Mouse (Mus musculus): ENCODE results near the gene Zbtb22.

The Zbtb22 gene

DNA sequence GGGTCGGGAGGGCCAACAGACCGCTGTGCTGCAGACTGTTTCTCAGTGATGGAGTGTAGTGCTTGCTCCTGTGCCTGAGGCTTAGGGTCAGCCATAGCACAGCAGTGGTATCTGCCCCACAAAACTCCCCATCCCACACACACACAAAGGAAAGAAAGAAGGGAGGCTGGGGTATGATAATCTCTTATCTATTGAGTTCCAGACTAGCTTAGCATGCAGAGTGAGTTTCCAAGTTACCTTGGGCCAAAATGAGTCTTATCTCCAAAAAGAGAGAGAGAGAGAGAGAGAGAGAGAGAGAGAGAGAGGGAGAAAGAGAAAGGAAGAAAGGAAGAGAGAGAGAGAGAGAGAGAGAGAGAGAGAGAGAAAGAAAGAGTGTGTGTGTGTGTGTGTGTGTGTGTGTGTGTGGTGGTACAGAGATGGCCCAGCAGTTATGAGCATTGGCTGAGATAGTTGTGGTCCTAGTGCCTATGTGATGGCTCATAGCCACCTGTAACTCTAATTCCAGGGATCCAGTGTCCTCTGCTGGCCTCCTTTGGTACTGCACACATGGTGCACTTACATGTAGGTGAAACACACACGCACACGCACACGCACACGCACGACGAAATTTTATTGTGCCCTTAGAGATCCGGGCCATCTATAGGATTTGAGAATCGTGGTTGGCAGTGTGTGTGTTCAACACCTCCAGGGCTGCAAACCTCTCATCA, 9.0 kb downstream of the Zbtb22 start:
- no peak for DNase-seq (ENCODE audit: low spot score in 2 of 2)

DNA sequence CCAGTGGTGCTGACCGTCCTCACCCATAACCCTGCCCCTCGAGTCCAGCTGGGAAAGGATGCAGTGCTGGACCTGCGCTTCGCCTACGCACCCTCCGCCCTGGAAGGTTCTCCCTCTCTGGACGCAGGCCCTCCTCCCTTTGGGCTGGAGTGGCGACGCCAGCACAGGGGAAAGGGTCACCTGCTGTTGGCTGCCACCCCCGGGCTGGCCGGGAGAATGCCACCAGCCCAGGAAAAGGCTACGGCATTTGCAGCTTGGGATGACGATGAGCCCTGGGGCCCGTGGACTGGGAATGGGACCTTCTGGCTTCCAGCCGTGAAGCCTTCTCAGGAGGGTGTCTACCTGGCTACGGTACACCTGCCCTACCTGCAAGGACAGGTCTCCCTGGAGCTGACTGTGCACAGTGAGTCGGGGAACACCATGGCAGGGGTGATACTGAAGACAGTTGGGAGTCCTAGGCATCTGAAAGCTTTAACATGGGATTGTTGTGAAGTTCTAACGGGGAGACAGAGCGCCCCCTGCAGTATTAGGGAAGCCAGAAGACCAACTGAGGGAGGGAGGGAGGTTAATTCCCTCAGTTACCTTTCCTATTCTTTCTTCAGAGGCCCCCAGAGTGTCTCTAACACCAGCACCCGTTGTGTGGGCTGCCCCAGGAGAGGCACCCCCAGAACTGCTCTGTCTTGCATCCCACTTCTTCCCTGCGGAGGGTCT, 9.9 kb downstream of the Zbtb22 start:
- no peak for DNase-seq (ENCODE audit: low spot score in 2 of 2)

DNA sequence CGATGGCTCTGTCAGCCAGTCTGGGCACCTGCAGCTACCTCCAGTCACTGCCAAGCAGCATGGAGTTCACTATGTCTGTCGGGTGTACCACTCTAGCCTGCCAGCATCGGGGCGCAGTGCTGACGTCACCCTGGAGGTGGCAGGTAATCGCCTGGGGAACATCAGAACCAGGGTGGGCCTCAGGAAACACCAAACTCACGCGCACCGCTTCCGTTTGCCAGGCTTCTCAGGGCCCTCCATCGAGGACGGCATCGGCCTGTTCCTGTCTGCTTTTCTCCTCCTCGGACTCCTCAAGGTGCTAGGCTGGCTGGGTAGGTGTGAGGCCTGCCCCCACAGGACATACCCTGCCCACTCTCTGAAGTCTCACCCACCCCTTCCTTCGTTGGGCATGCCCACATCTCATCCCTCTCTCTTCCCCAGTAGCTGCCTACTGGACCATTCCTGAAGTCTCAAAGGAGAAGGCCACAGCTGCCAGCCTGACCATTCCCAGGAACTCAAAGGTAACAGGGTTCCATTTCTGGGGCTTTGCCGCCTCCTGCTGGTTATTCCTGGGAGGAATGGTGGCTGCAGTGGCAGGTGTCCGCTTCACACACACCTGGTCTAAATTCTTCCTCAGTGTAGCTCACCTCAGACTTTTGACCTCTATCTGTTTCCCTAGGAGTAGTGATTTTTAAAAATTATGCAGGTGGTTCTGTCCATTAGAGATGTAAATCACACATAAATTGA, 10.7 kb downstream of the Zbtb22 start:
- no peak for DNase-seq (ENCODE audit: low spot score in 2 of 2)

DNA sequence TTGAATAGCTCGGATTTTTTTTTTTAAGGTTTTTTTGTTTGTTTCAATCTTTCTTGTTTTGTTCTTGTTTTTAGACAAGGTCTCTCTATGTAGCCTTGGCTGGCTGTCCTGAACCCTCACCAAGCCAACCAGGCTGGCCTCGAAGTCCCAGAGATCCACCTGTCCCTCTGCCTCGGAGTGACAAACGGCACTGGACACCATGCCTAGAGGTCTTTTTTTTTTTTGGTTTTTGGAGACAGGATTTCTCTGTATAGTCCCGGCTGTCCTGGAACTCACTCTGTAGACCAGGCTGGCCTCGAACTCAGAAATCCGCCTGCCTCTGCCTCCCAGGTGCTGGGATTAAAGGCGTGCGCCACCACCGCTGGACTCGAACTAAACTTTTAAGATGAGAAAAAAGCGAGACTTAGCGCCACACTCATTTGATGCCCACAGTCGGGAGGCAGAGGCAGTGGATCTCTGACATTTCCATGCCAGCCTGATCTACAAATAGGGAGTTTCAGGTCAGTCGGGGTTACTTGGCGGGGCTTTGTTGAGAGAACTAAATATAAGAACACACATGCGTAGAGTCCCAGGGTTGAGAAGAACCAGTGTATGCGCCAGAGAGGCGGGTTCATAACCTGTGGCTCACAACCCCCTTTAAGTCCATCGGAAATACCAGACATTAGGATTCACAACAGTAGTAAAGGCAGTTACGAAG, 12.7 kb downstream of the Zbtb22 start:
- no peak for DNase-seq (ENCODE audit: low spot score in 2 of 2)

DNA sequence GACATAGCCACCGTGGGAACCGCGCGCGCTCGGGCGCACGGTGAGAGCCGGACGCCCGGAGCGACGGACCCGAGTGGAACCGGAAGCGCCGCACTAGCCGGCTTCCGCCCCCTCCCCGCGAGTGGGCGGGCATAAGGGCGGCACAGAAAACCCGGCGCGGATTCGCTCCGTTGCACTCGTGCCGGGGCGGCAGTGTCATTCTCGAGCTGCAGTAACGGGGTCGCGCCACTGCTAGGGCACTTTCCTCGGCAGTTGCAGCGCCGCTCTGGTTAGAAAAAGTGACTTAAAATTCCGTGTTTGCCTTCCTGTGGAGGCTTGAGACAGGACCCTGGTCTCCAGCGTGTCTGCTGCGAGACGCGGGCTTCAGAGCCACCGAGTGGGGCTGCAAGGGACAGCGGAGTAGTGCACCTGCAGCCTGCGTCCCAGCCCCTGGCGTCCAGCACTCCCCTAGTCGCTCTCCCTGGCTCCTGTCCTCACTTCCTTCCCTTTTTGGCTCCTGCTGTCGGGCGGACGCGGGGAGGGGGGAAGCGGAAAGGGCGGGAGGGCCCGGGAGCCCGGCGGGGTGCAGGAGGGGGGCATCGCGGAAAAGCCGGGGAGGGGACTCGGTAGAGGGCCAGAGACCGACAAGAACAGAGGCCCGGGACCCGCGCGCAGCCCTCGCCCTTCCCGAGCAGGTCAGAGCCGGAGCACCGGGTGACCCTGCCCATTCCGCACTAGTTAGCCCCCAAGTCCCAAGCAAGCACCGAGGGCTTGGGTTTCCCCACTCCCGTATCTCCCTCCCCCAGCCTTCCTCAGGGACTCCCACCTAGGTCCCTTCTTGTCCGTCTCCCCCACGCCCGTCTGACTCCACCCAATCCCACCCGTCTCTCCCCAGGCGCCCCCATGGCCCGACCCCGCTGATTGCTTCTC, 13.9 kb downstream of the Zbtb22 start, which contains the start of gene Rgl2:
Rgl2 (plus strand) TSS at position 173 of the 909 bp plus-strand sequence.
- peak in 1 of 2 experiments; percentile 91 for DNase-seq (ENCODE audit: low spot score in 2 of 2)

DNA sequence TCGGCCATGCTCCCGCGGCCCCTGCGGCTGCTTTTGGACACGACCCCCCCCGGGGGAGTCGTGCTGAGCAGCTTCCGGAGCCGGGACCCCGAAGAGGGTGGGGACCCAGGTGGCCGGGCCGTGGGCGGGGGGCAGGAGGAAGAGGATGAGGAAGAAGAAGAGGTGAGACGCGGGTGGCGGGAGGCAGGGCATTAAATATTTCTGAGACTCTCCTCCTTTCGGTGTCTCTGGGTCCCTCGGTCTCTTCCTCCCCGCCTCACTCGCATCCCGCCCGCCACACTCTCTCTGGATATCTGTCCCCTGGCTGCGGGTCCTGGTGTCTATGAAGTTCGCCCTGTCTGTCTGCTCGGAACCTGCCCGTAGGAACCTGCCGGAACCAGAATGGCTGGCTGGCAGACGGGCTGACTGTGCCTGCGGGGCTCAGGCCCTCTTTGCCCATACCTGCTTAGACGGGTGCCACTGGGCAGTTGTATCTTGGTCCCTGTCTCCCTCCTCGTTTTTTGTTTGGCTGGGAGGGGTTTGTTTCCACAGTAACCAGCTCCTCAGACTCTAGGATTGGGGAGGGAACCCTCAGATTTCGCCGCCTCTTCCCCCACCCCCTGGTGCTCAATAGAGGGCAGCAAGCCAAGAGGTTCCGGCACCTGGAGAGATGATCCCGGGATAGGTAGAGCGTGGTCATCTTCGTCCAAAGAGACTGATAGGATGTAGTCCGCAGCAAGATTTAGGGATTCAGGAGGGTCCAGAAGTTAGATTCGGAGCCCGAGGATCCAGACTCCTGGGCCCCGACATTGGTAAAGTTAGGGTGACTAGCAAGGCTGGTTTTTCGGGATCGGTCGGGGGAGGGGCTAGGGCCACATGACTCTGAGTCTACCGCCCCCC, 14.8 kb downstream of the Zbtb22 start:
- peak in 1 of 2 experiments; percentile 77 for DNase-seq (ENCODE audit: low spot score in 2 of 2)

DNA sequence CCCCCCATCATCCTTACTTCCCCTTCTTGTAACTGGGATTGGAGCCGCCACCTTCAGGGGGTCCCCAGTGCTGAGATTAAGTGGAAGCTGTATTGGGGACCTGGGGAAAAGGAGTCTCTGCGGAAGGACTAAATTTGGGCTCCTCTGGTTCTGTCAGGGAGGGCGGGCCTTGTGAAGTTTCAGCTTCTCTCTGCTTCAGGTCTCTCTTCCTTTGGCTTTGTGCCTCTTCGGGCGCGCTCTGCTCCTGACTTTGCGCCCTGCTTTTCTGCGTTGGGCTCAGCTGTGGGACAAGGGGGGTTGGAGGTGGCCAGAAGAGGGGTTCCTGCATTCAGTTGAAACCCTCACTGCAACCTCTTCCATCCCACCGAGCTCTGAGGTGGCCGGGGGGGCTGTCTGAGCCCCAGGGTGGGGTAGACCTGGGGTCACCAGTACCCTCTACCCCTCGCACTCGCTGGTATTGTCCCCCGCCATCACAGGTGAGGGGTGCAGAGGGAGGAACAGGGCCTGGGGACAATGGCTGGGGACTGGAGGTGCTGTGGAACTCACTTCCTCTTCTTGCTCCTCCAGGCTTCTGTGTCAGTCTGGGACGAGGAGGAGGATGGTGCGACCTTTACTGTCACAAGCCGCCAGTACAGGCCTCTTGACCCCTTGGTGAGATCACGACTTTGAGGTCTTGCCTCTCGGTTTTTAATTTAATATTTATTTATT, 15.6 kb downstream of the Zbtb22 start:
- DNase-seq (ENCODE audit: low spot score in 2 of 2), result no peak

DNA sequence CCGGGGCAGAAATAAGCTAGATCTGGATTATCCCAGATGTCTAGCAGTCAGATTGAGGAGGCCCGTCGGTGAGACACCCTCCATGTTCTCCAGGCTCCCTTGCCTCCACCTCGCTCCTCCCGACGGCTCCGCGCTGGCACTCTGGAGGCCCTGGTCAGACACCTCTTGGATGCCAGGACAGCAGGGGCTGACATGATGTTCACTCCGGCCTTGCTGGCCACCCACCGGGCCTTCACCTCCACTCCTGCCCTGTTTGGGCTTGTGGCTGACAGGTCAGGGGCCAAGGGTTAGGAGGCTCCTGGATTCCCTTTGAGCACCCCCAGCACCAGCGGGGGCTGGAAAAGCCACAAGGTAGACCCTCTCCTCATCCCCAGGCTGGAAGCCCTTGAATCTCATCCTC, 16.2 kb downstream of the Zbtb22 start:
- DNase-seq (ENCODE audit: low spot score in 2 of 2), result no peak

DNA sequence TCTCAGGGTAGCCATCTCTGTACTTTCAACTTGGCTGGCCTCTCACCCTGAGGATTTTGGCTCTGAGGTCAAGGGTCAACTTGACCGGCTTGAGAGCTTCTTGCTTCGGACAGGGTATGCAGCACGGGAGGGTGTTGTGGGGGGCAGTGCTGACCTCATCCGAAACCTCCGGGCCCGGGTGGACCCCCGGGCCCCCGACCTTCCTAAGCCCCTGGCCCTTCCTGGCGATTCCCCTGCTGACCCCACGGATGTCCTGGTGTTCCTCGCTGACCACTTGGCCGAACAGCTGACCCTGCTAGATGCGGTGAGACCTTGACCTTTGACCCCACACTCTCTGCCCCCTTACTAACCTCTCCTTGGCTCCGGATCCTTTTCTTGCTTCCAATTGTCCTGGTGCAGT, 16.7 kb downstream of the Zbtb22 start:
- DNase-seq (ENCODE audit: low spot score in 2 of 2), result no peak

DNA sequence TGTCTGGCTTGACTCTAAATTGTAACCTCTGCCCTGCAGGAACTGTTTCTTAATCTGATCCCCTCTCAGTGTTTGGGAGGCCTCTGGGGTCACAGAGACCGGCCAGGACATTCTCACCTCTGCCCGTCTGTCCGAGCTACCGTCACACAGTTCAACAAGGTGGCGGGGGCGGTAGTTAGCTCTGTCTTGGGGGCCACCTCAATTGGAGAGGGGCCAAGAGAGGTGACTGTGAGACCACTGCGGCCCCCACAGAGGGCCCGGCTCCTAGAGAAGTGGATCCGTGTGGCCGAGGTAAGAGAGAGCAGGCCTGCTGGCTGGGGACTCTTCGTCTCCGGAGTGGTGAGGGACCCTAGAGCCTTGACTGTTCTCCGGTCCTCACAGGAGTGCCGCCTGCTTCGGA, 17.3 kb downstream of the Zbtb22 start:
- no peak for DNase-seq (ENCODE audit: low spot score in 2 of 2)

DNA sequence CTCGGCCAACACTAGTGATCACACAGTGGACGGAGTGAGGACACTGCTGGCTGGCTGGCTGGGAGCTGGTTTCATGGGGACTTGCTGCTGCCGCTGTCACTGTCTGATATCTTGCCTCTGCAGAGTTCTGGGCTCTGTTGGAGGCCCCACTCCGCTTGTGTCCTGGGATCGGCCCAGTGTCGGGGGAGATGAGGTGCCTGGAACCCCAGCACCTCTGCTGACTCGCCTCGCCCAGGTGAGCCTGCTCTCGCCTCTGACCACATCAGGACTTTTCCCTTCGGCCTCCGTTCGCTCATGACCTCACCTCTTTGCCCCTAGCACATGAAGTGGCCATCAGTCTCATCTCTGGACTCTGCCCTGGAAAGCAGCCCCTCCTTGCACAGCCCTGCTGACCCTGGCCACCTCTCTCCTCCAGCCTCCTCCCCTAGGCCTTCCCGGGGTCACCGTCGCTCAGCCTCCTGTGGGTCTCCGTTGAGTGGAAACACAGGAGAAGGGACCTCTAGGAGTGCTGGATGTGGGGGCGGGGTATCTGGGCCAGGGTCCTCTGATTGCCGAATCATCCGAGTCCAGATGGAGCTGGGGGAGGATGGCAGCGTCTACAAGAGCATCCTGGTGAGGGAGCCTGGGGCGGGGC, 19.8 kb downstream of the Zbtb22 start:
- DNase-seq (ENCODE audit: low spot score in 2 of 2), result no peak

DNA sequence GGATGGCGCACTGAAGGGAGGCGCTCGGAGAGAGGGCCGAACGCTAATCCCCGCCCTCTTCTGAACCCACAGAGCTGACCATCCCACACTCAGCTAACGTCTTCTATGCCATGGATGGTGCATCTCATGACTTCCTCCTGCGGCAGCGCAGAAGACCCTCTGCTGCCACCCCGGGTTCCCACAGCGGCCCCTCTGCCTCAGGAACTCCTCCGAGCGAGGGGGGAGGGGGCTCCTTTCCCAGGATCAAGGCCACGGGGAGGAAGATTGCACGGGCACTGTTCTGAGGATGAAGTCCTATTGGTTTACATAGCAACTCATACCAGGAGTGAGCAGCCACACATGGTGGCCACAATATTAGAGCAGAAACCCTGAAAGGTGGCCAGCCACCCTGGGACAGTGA, 21.3 kb downstream of the Zbtb22 start:
- no peak for DNase-seq (ENCODE audit: low spot score in 2 of 2)

DNA sequence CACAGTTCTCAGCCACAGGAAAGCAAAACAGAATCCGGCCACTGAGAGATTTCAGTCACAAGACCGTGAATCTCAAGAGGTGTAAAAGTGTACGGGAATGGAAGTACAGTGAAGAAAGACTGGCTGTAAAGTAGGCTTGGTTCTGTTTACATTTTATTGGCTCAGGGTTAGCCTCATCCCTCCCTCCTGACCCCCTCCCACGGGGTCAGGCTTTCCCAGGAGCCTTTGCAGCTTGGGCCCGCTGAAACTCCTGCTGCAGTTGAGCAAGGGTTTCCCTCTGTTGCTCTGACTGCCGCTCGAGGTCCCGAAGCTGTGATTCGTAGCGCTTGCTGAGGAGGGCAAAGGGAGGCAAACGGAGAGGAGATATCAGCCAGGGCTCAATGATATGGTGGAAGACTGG, 23.1 kb downstream of the Zbtb22 start:
- no peak for DNase-seq (ENCODE audit: low spot score in 2 of 2)

DNA sequence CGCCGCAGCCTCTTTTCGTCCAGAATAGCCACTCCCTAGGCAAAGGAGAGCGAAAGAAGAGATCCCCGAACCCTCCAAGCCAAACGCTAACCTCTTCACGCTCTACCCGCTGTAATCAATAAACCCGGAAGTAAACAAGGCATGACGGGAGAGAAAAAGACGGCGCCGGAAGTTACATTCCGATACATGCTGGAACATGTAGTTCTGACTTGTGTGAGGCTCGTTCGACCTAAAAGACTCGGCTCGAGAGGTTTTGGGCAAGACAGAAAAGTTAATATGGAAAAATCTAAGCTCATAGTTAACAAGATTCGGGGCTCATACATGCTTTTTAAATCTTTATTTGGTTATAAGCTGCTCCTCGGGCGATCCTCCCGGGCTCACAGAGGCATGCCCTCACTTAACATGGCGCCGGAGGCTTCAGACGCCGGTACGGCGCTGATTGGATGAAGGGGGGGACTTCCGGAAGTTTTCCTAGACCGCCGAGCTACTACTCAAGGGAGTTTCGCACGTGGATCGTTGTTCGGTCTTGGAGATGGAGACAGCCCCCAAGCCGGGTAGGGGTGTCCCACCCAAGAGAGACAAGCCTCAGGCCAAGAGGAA, 24.6 kb downstream of the Zbtb22 start, which contains the start of the genes Pfdn6 and Wdr46:
Pfdn6 (minus strand) TSS at position 138 of the 600 bp plus-strand sequence.
Wdr46 (plus strand) TSS at position 455 of the 600 bp plus-strand sequence.
- DNase-seq (ENCODE audit: low spot score in 2 of 2), result peak; percentile 64 to 90

DNA sequence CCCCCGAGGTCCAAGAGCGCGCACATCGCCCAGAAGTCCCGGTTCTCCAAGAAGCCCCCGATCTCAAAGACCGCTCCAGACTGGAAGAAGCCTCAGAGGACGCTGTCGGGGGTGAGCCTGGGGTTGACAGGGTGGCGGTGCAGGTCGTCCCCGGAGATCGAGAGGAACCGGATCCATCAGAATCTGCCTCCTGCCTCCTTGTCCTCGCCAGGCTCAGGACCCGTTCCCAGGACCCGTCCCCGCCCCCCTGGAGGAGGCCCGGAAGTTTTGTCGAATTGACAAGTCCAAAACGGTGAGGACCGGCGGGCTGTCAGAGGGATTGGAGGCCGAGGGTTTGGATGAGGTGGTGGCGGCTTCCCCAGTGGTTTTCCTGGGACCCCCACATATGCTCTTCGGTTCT, 25.3 kb downstream of the Zbtb22 start:
- DNase-seq (ENCODE audit: low spot score in 2 of 2), result no peak

DNA sequence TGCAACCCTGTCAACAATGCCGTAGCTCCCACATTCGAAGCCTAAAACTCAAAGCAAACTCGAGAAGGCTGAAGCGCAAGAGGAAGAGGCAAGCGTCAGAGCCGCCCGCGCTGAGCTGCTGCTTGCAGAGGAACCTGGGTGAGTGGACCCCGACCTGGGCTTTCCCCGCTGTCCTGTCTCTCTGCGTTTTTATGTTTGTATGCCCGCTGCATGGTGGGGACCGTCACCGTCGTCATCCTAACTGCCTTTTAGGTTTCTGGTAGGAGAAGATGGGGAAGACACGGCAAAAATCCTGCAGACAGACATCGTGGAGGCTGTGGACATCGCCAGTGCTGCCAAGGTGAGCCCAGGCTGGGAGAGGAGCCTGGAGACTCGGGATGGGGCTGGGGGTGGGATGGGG, 25.7 kb downstream of the Zbtb22 start:
- no peak for DNase-seq (ENCODE audit: low spot score in 2 of 2)

DNA sequence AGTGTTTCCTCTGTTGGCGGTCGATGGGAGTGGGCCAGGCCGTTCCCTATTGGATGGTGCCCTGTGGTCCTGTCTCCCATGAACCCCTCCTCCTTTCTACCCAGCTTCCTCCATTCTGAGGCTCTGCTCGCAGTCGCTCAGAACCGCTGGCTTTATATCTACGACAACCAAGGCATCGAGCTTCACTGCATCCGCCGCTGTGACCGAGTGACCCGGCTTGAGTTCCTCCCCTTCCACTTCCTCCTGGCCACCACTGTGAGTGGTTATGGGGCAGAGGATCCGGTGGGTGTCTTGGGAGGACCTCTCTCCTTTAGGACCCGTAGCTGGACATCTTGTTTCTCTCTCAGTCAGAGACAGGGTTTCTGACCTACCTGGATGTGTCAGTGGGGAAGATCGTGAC, 27.8 kb downstream of the Zbtb22 start:
- no peak for DNase-seq (ENCODE audit: low spot score in 2 of 2)

DNA sequence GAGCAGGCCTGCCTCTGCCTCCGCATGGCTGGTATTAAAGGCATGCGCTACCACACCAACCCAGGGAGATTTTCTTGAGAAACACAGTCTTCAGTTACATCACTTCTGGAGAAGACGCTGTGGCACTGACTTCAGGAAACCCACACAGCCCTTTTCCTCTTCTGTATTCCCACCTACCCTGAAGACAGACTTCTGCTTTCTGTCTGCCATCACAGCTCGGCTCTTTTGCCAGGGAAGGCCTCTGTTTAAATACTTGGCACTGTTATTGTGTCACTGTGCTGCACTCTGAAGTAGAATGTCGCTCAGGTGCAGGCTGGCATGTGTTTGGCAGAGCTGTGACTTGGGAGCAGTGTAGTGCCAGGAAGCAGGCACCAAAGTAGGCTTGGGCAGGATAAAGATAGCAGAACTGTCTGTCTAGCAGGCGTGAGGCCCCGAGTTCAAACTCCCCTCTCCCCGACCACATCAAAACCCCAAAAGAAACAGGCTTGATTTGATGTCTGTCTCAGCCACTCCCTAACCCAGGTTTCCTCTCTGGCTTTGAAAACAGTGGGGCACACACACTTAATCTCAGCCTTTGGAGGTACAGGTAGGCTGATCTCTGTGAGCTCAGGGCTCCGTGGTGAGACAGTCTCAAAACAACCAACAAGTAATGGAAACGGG, 31.9 kb downstream of the Zbtb22 start:
- DNase-seq (ENCODE audit: low spot score in 2 of 2), result no peak
